Mouse (Mus musculus) forebrain, embryonic 15.5 days (tissue): ENCODE measurements at regions not wholly inside any gene's neighbourhood (a gene's known extent, or its start where the extent isn't known, plus 50 kb on each side); places are given as distances from the start of the nearest gene placed in this dataset.
A peak's percentile ranks its signal among the peaks of the same experiment; 100 is the strongest.

Experiments used
- ATAC-seq: fragments of 200-750 bp; cut with Nextera tagmentation; replicated peaks from 2 replicates; pipeline ENCODE4 v1.8.0; 2017; ENCODE audit warnings: mild to moderate bottlenecking, moderate TSS enrichment, moderate library complexity
- H3K27ac ChIP-seq: fragments of 300-500 bp; sonication (generic); replicated peaks from 2 replicates; pipeline ENCODE4 v1.5.1; 2015; ENCODE audit warnings: mild to moderate bottlenecking, inconsistent platforms
- H3K27me3 ChIP-seq: fragments of 300-500 bp; sonication (generic); 2 replicates; pipeline ENCODE4 v1.6.1; 2015; ENCODE audit warnings: inconsistent platforms
- H3K36me3 ChIP-seq: fragments of 300-500 bp; sonication (generic); 2 replicates; pipeline ENCODE4 v1.6.1; 2015; ENCODE audit warnings: mild to moderate bottlenecking, inconsistent platforms
- H3K4me1 ChIP-seq: fragments of 300-500 bp; sonication (generic); 2 replicates; pipeline ENCODE4 v1.6.1; 2015; ENCODE audit warnings: inconsistent platforms
- H3K4me2 ChIP-seq: fragments of 300-500 bp; sonication (generic); replicated peaks from 2 replicates; pipeline ENCODE4 v1.6.1; 2015; ENCODE audit warnings: mild to moderate bottlenecking, inconsistent platforms
- H3K4me3 ChIP-seq: fragments of 300-500 bp; sonication (generic); 2 replicates; pipeline ENCODE4 v1.5.1; 2015; ENCODE audit warnings: mild to moderate bottlenecking, inconsistent platforms
- H3K9ac ChIP-seq: fragments of 300-500 bp; sonication (generic); replicated peaks from 2 replicates; pipeline ENCODE4 v1.6.1; 2015; ENCODE audit warnings: mild to moderate bottlenecking, inconsistent platforms
- H3K9me3 ChIP-seq: fragments of 300-500 bp; sonication (generic); 2 replicates; pipeline ENCODE4 v1.6.1; 2016; ENCODE audit warnings: inconsistent platforms
- WGBS: fragments of 180-500 bp; shearing (Covaris S2); methylation state at CpG from one replicate; pipeline ENCODE4 v1.1.7; 2015; ENCODE audit warnings: mixed read lengths; 5-methylcytosine and 5-hydroxymethylcytosine counted together

GRCm38 (mm10) chr5:119257374-119258120, 412.9 kb upstream of the Tbx3 start:
- Histone ChIP-seq H3K36me3 (no peaks in the 10 kb centered on the region), H3K4me3 (no peak overlapping the region), H3K4me2 (no peak overlapping the region), H3K27me3 (no peaks in the 10 kb centered on the region), H3K27ac (no peak overlapping the region), H3K9ac (no peak overlapping the region), H3K9me3 (no peaks in the 10 kb centered on the region), H3K4me1 (0 out of 2 replicates have a peak, but pooled peaks cover 3% of the 10 kb centered on the region)
- 31% methylated on average over 21 of the region's 21 CpGs for WGBS
- ATAC-seq: no peak

- no peak overlapping the region for H3K4me3 ChIP-seq
- H3K27ac ChIP-seq: no peak overlapping the region
- H3K4me2 ChIP-seq: no peak overlapping the region
- no peaks in the 10 kb centered on the region for H3K27me3 ChIP-seq
- WGBS: 91% methylated on average over 5 of the region's 5 CpGs
- 0 out of 2 replicates have a peak, but pooled peaks cover 3% of the 10 kb centered on the region for H3K4me1 ChIP-seq
- H3K9ac ChIP-seq: no peak overlapping the region
- H3K36me3 ChIP-seq: no peaks in the 10 kb centered on the region
- no peak for ATAC-seq
- H3K9me3 ChIP-seq: no peaks in the 10 kb centered on the region
Observed at GRCm38 (mm10) chr5:119258831-119259230, 411.6 kb upstream of the Tbx3 start.

GRCm38 (mm10) chr5:119265149-119265890, 405.1 kb upstream of the Tbx3 start:
- Histone ChIP-seq H3K4me2 (peak overlapping the region; percentile 20), H3K4me3 (no peak overlapping the region), H3K9ac (no peak overlapping the region), H3K27ac (0 out of 2 replicates have a peak overlapping the region, but pooled peaks have one; percentile 9), H3K36me3 (no peaks in the 10 kb centered on the region), H3K4me1 (0 out of 2 replicates have a peak, but pooled peaks cover 2% of the 10 kb centered on the region), H3K27me3 (no peaks in the 10 kb centered on the region), H3K9me3 (no peaks in the 10 kb centered on the region)
- ATAC-seq: no peak
- WGBS: 51% methylated on average over 20 of the region's 20 CpGs

GRCm38 (mm10) chr5:119271234-119271852, 399.1 kb upstream of the Tbx3 start:
- H3K36me3 ChIP-seq: no peaks in the 10 kb centered on the region
- H3K27ac ChIP-seq: no peak overlapping the region
- H3K27me3 ChIP-seq: no peaks in the 10 kb centered on the region
- ATAC-seq: no peak
- H3K9me3 ChIP-seq: no peaks in the 10 kb centered on the region
- H3K4me2 ChIP-seq: no peak overlapping the region
- WGBS: 89% methylated on average over 26 of the region's 26 CpGs
- H3K9ac ChIP-seq: no peak overlapping the region
- 0 out of 2 replicates have a peak, but pooled peaks cover 4% of the 10 kb centered on the region for H3K4me1 ChIP-seq
- H3K4me3 ChIP-seq: no peak overlapping the region

GRCm38 (mm10) chr5:119273203-119273602, 397.3 kb upstream of the Tbx3 start:
- no peaks in the 10 kb centered on the region for H3K9me3 ChIP-seq
- no peaks in the 10 kb centered on the region for H3K36me3 ChIP-seq
- no peak overlapping the region for H3K9ac ChIP-seq
- no peak overlapping the region for H3K4me3 ChIP-seq
- H3K4me1 ChIP-seq: 0 out of 2 replicates have a peak, but pooled peaks cover 4% of the 10 kb centered on the region
- no peaks in the 10 kb centered on the region for H3K27me3 ChIP-seq
- ATAC-seq: no peak
- no peak overlapping the region for H3K27ac ChIP-seq
- WGBS: 79% methylated on average over 7 of the region's 7 CpGs
- no peak overlapping the region for H3K4me2 ChIP-seq

- Histone ChIP-seq H3K9me3 (no peaks in the 10 kb centered on the region), H3K4me1 (0 out of 2 replicates have a peak, but pooled peaks cover 4% of the 10 kb centered on the region), H3K27me3 (no peaks in the 10 kb centered on the region), H3K4me2 (no peak overlapping the region), H3K36me3 (no peaks in the 10 kb centered on the region), H3K27ac (no peak overlapping the region), H3K4me3 (no peak overlapping the region), H3K9ac (no peak overlapping the region)
- no peak for ATAC-seq
- WGBS: 92% methylated on average over 3 of the region's 3 CpGs
Observed at GRCm38 (mm10) chr5:119273615-119274014, 396.9 kb upstream of the Tbx3 start.

- Histone ChIP-seq H3K4me3 (no peak overlapping the region), H3K9me3 (no peaks in the 10 kb centered on the region), H3K4me2 (no peak overlapping the region), H3K27me3 (no peaks in the 10 kb centered on the region), H3K4me1 (0 out of 2 replicates have a peak, but pooled peaks cover 4% of the 10 kb centered on the region), H3K36me3 (no peaks in the 10 kb centered on the region), H3K27ac (no peak overlapping the region; the same call in 1 of the 2 replicates), H3K9ac (no peak overlapping the region)
- peak; percentile 85 for ATAC-seq
- WGBS: 39% methylated on average over 7 of the region's 7 CpGs
Observed at GRCm38 (mm10) chr5:119274817-119275494, 395.5 kb upstream of the Tbx3 start.

- 85% methylated on average over 6 of the region's 6 CpGs for WGBS
- no peaks in the 10 kb centered on the region for H3K27me3 ChIP-seq
- no peaks in the 10 kb centered on the region for H3K9me3 ChIP-seq
- H3K4me1 ChIP-seq: no peaks in the 10 kb centered on the region
- ATAC-seq: no peak
- H3K27ac ChIP-seq: no peak overlapping the region
- no peak overlapping the region for H3K4me3 ChIP-seq
- no peaks in the 10 kb centered on the region for H3K36me3 ChIP-seq
- no peak overlapping the region for H3K4me2 ChIP-seq
- no peak overlapping the region for H3K9ac ChIP-seq
Observed at GRCm38 (mm10) chr5:119280146-119280545, 390.3 kb upstream of the Tbx3 start.

- H3K36me3 ChIP-seq: no peaks in the 10 kb centered on the region
- H3K27me3 ChIP-seq: no peaks in the 10 kb centered on the region
- H3K4me1 ChIP-seq: no peaks in the 10 kb centered on the region
- no peak overlapping the region for H3K4me2 ChIP-seq
- H3K27ac ChIP-seq: no peak overlapping the region
- 91% methylated on average over 5 of the region's 5 CpGs for WGBS
- H3K9ac ChIP-seq: no peak overlapping the region
- no peak overlapping the region for H3K4me3 ChIP-seq
- H3K9me3 ChIP-seq: no peaks in the 10 kb centered on the region
- ATAC-seq: no peak
Observed at GRCm38 (mm10) chr5:119289808-119290207, 380.7 kb upstream of the Tbx3 start.

GRCm38 (mm10) chr5:119292323-119292722, 378.1 kb upstream of the Tbx3 start:
- Histone ChIP-seq H3K27me3 (no peaks in the 10 kb centered on the region), H3K4me1 (peaks cover 9% of the 10 kb centered on the region)
- WGBS: 86% methylated on average over 9 of the region's 9 CpGs

GRCm38 (mm10) chr5:119292889-119293288, 377.6 kb upstream of the Tbx3 start:
- H3K36me3 ChIP-seq: no peaks in the 10 kb centered on the region
- H3K9me3 ChIP-seq: no peaks in the 10 kb centered on the region
- no peak overlapping the region for H3K27ac ChIP-seq
- H3K4me1 ChIP-seq: peaks cover 9% of the 10 kb centered on the region
- H3K9ac ChIP-seq: no peak overlapping the region
- H3K4me3 ChIP-seq: no peak overlapping the region
- H3K27me3 ChIP-seq: no peaks in the 10 kb centered on the region
- 88% methylated on average over 1 of the region's 1 CpGs for WGBS
- no peak overlapping the region for H3K4me2 ChIP-seq
- ATAC-seq: no peak

More at GRCm38 (mm10) chr5:119292323-119292722, 378.1 kb upstream of the Tbx3 start:
- H3K9me3 ChIP-seq: no peaks in the 10 kb centered on the region
- ATAC-seq: no peak
- H3K9ac ChIP-seq: no peak overlapping the region
- no peak overlapping the region for H3K4me2 ChIP-seq
- no peak overlapping the region for H3K4me3 ChIP-seq
- H3K36me3 ChIP-seq: no peaks in the 10 kb centered on the region
- no peak overlapping the region for H3K27ac ChIP-seq
